Mouse (Mus musculus): ENCODE data around the gene Cacnb2.

- no peak for TF ChIP-seq CTCF (IDR thresholded peaks at IDR 0.05; ENCODE audit: insufficient read depth, low read length)
- no peak for TF ChIP-seq POLR2A (IDR thresholded peaks at IDR 0.05; ENCODE audit: borderline replicate concordance, extremely low read depth, low read depth, low read length)
Measured at GRCm38 (mm10) chr2:14629814-14630492, 27.1 kb downstream of the Cacnb2 start.

All from lung, adult 2 months (tissue).